Mouse (Mus musculus) hindlimb bud, embryonic 11.5 days (tissue): ENCODE results near the gene Nrm.
"Not testable (repeated sequence)": the region's sequence is repeated elsewhere in the genome, so short reads cannot be mapped to it uniquely, and the experiment has no call there.

ENCODE experiments used
- DNase-seq: peaks from one replicate; pipeline ENCODE4 v3.0.0-alpha.2; 2012; ENCODE audit warnings: low read depth, low spot score; ENCODE audit errors: extremely low spot score

The Nrm gene

GRCm38 (mm10) chr17:35834696-35835422, 26.3 kb upstream of the Nrm start:
- DNase-seq: no peak

- DNase-seq: no peak
These were observed 25.5 kb upstream of the Nrm start for GRCm38 (mm10) chr17:35835424-35836140.

GRCm38 (mm10) chr17:35836178-35836965, 24.7 kb upstream of the Nrm start:
- no peak for DNase-seq

- DNase-seq: no peak
These were observed 24.1 kb upstream of the Nrm start for GRCm38 (mm10) chr17:35836991-35837422.

- DNase-seq: no peak
These were observed 23.6 kb upstream of the Nrm start for GRCm38 (mm10) chr17:35837487-35837886.

- DNase-seq: no peak
These were observed 23.0 kb upstream of the Nrm start, which contains the start of gene Tubb5 for GRCm38 (mm10) chr17:35838122-35838544. Gene Tubb5, minus strand, starts transcription at chr17:35838306.

GRCm38 (mm10) chr17:35838570-35838969, 22.5 kb upstream of the Nrm start:
- no peak for DNase-seq

GRCm38 (mm10) chr17:35839002-35839401, 22.1 kb upstream of the Nrm start:
- DNase-seq: not testable (repeated sequence)

GRCm38 (mm10) chr17:35840561-35840960, 20.6 kb upstream of the Nrm start:
- no peak for DNase-seq

- DNase-seq: peak; percentile 99
These were observed 19.8 kb upstream of the Nrm start, which contains the start of gene Mdc1 for GRCm38 (mm10) chr17:35841076-35841950. Gene Mdc1, plus strand, starts transcription at chr17:35841515.

- no peak for DNase-seq
These were observed 19.1 kb upstream of the Nrm start for GRCm38 (mm10) chr17:35842006-35842405.

GRCm38 (mm10) chr17:35843514-35843913, 17.6 kb upstream of the Nrm start:
- no peak for DNase-seq

- DNase-seq: no peak
These were observed 13.0 kb upstream of the Nrm start for GRCm38 (mm10) chr17:35848112-35848511.

GRCm38 (mm10) chr17:35850974-35851373, 10.1 kb upstream of the Nrm start:
- DNase-seq: no peak

- no peak for DNase-seq
These were observed 1.7 kb upstream of the Nrm start for GRCm38 (mm10) chr17:35859371-35859770.

GRCm38 (mm10) chr17:35859835-35860234, 1.3 kb upstream of the Nrm start:
- no peak for DNase-seq

- DNase-seq: no peak
These were observed 304 bp upstream of the Nrm start for GRCm38 (mm10) chr17:35860831-35861197.

GRCm38 (mm10) chr17:35864832-35865353, 3.8 kb downstream of the Nrm start:
- no peak for DNase-seq

- no peak for DNase-seq
These were observed 4.6 kb downstream of the Nrm start, which contains the start of gene Ppp1r18 for GRCm38 (mm10) chr17:35865481-35866280. Gene Ppp1r18, plus strand, starts transcription at chr17:35865593.
